Mouse (Mus musculus): ENCODE data around the gene Gli3. TPM values are rescaled to one million over a fixed set of nuclear protein-coding genes. Genes with fewer than 3 reads are reported as not detected.

Gli3 gene
- polyA plus RNA-seq, 1 experiment: not detected

- no peak for TF ChIP-seq GATA1 (IDR thresholded peaks at IDR 0.05; ENCODE audit: low read length)
Observed at GRCm38 (mm10) chr13:15537206-15537605, 74.2 kb downstream of the Gli3 start.

GRCm38 (mm10) chr13:15537611-15538010 lies 74.6 kb downstream of the Gli3 start:
- no peak for TF ChIP-seq GATA1 (IDR thresholded peaks at IDR 0.05; ENCODE audit: low read length)

- no peak for TF ChIP-seq GATA1 (IDR thresholded peaks at IDR 0.05; ENCODE audit: low read length)
Observed at GRCm38 (mm10) chr13:15538389-15538788, 75.4 kb downstream of the Gli3 start.

- no peak for TF ChIP-seq GATA1 (IDR thresholded peaks at IDR 0.05; ENCODE audit: low read length)
Observed at GRCm38 (mm10) chr13:15542053-15542452, 79.0 kb downstream of the Gli3 start.

GRCm38 (mm10) chr13:15543169-15543887 lies 80.3 kb downstream of the Gli3 start:
- no peak for TF ChIP-seq GATA1 (IDR thresholded peaks at IDR 0.05; ENCODE audit: low read length)

- TF ChIP-seq GATA1 (IDR thresholded peaks at IDR 0.05; ENCODE audit: low read length): no peak
Observed at GRCm38 (mm10) chr13:15543888-15544640, 81.0 kb downstream of the Gli3 start.

DNA sequence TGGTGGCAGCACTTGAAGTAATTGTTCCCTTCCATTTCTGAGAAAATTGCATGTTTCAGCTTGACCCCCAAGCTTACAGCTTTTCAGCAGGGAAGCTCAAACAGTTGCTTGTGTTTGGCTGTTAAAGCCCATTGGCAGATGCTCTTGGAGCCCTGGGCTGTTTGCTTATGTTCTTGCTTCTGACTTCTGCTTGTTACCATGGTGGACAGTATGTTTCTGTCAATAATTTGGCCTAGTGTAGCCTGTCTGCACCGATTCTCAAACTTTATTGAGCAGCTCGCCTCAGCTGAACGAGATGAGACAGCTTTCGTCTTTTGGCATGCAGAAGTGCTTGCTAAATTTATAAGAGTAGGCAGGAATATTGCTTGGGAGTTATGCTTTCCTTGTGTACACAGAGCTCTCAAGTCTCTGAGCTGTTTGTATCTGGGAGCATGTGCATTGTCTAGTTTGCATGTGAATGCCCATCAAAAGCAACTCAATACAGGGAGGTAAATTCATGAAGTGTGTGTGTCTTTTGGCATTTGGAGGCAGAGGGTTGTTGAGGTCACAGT lies 82.4 kb downstream of the Gli3 start:
- TF ChIP-seq GATA1 (IDR thresholded peaks at IDR 0.05; ENCODE audit: low read length): no peak

DNA sequence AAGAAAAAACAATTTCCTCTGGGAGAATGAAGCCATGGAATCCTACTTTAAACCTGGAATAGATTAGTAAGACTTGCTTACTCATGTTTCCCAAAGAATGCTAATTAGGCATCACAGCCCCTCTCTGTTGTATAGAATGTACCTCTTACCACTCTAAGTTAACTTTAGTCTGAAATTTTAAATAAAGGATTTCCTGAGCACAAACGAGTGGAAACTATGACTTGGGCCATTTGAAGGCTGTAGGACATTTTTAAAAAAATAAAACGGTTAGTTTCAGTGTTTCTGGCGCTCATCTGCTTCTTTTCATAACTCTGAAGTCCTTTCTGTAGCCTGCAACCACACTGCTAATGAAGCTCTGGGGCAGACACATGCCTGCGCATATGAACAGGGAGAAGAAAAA lies 83.2 kb downstream of the Gli3 start:
- TF ChIP-seq GATA1 (IDR thresholded peaks at IDR 0.05; ENCODE audit: low read length): no peak

GRCm38 (mm10) chr13:15549466-15549865 lies 86.4 kb downstream of the Gli3 start:
- TF ChIP-seq GATA1 (IDR thresholded peaks at IDR 0.05; ENCODE audit: low read length): no peak

DNA sequence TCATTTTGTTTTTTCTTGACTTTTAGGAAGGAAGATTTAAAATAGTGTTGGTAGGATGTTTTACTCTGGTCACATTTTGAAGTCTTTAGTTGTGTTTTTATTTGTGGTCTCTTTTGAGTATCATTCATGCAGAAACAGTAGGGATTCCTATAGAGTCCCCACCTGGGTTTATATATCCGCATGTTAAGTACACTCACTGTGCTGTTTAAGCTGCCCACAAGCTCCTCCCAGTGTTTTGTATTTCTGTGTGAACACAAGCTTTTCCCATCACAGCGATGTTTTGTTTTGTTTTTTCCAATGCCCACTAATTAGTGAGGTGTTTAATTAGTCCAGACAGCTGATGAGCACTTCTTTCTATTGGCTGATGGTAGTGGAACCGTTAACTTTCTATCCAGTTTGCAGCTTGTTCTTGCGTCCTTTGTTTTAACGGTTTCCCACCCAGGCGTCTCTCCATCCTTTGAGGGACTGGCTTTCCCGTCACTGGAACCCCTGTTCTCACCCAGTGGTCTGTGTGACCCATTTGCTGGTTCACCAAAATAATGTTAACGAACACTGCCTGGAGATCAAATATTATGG lies 87.1 kb downstream of the Gli3 start:
- no peak for TF ChIP-seq GATA1 (IDR thresholded peaks at IDR 0.05; ENCODE audit: low read length)

- no peak for TF ChIP-seq GATA1 (IDR thresholded peaks at IDR 0.05; ENCODE audit: low read length)
Observed at GRCm38 (mm10) chr13:15550731-15551130, 87.7 kb downstream of the Gli3 start.

- TF ChIP-seq GATA1 (IDR thresholded peaks at IDR 0.05; ENCODE audit: low read length): no peak
Observed at GRCm38 (mm10) chr13:15552009-15552408, 89.0 kb downstream of the Gli3 start.

DNA sequence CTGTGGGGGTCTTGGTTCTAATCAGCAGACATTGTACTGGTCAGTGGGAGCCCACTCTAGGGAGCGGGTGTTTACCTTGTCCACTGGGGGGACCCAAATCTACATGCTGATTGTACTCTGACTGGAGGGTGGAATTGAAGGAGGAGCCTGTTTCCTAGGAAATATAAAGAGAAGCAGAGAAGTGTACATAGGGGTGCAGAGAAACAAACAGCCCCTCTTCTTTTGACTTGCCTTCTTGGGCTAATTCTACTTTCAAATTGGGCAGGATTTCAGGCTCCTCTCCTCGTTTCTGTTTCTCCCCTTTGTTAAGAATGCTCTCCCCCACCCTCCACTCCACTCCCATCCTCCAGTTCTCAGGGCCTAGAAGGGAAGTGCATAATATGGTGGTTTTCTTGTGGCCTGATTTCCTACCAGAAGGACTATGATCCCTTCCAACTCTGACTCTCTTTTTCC lies 93.6 kb downstream of the Gli3 start:
- TF ChIP-seq GATA1 (IDR thresholded peaks at IDR 0.05; ENCODE audit: low read length): no peak

DNA sequence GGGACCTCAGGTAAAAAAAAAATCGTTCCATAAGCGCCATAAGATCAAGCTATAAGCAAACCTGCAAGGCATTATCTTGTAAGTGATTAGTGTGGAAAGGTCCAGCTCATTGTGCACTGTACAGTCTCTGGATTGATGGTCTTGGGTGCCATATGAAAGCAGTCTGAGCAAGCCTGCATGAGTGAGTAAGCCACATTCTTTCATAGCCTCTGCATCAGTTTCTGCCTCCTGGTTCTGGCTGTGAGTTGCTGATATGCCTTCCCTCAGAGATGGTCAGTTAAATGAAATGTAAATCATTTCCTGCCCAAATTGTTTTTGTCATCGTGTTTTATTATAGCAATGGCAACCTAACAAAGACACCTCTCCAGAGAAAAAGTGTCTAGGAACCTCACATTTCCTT lies 98.4 kb downstream of the Gli3 start:
- no peak for TF ChIP-seq GATA1 (IDR thresholded peaks at IDR 0.05; ENCODE audit: low read length)

DNA sequence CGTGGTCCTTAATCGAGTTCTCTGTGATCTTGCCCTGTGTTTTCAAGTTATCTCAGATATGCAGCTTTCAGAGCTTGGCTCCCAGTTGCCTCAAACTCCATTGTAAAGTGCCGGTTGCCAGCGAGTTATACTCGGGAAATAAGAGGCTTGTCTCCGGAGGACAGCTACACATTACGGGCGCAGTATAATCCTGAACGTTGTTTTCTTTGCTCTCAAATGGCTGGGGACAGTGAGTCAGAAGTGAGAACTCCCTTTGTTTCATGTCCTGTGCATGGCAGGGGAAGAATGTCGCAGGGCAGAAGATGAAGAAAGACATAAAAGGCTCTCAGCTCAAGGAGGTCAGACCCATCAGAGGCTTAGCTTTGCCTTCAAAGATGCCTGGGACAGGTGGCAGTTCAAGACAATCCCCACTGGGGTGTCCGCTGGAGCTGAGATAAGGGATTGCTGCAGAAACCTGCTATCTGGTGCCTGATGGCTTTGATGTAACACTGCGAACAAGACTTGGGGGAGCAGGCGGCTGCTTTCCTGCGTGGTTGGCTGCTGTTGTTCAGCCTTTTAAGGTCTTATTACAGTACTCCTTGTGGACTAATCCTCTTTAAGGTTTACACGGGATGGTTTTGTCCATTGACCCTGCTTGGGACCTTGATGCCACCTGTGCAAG lies 108.0 kb downstream of the Gli3 start:
- TF ChIP-seq GATA1 (IDR thresholded peaks at IDR 0.05; ENCODE audit: low read length): no peak

Measured in G1E-ER4 (cell line).